In the genomic region with DNA sequence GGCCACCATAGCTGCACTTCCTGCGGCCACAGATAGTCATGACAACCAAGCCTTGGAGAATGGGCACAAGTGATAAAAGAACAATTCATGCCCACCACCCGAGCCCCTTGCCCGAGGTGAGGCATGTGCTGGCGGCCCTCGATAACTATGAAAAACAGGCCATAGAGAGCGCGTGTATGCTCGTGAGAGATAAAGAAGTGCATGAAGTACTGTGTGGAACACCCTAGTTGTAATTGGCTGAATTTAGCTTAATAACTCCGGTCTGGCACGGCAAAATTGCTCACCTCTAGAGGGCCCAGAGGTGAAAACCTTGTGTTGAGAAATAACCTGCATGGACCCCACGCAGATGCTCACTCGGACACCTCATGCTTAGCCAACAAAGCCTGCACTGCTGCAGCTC, we compare ENCODE assay signal across 14 mouse cellular contexts.
DNase-seq lines count a peak whose midpoint lies in the region; ATAC-seq and TF ChIP-seq lines count a peak whose summit lies in the region.
"Had no signal": no experiment of that assay in that cellular context is flagged by ENCODE, and none has a peak within 500 bp of the region (broad histone marks: within the 10 kb centered on the region; RNA-seq: fewer than 3 reads in every experiment).

No protein-coding gene starts in this region.

- peak; percentile 90 for ATAC-seq in liver, embryonic 12.5 days

- H3K4me3 ChIP-seq in liver, embryonic 12.5 days: peak overlapping the region; percentile 64
- H3K4me3 ChIP-seq in spleen, adult 2 months (ENCODE audit: extremely low read depth, insufficient read depth, insufficient read length): peak overlapping the region; percentile 16; the same call in 1 of the 2 replicates
- H3K4me3 ChIP-seq in embryonic facial prominence, embryonic 10.5 days: no peak overlapping the region
- H3K4me3 ChIP-seq: embryonic facial prominence, embryonic 13.5 days; forebrain, embryonic 12.5 days; heart, adult 2 months; hindbrain, embryonic 12.5 days had no signal

- 35% methylated on average over 12 of the region's 12 CpGs for WGBS in liver, embryonic 12.5 days (ENCODE audit: insufficient replicate concordance)
- 78% methylated on average over 12 of the region's 12 CpGs for WGBS in spleen, adult 2 months
- WGBS in embryonic facial prominence, embryonic 10.5 days: 89% methylated on average over 12 of the region's 12 CpGs

- DNase-seq in MEL-GATA-1-ER (ENCODE audit: extremely low read depth, low read depth): peak; percentile 42
- peak; percentile 75 for DNase-seq in c-Kit-negative CD71-positive TER-119-positive erythroid progenitor cells, embryonic 14.5 days (ENCODE audit: low read depth, low spot score)
- no peak for DNase-seq in spleen, adult 2 months (ENCODE audit: low read depth in 1 of 2, low spot score in 2 of 2)
- no peak for DNase-seq in urinary bladder, adult 2 months (ENCODE audit: low spot score)
- no peak for DNase-seq in embryo, embryonic 10 days (ENCODE audit: low spot score)
- no peak for DNase-seq in embryonic facial prominence, embryonic 10.5 days (ENCODE audit: low spot score)
- DNase-seq: cerebellum, adult 11-12 months; heart, adult 2 months; kidney, postnatal 4 days; right cerebral cortex, postnatal 4 days had no signal

- H3K9ac ChIP-seq in liver, embryonic 12.5 days: peak overlapping the region; percentile 77
- H3K9ac ChIP-seq: embryonic facial prominence, embryonic 13.5 days; forebrain, embryonic 12.5 days; hindbrain, embryonic 12.5 days had no signal

- peaks cover 19% of the 10 kb centered on the region for H3K36me3 ChIP-seq in liver, embryonic 12.5 days
- H3K36me3 ChIP-seq in spleen, adult 2 months (ENCODE audit: control insufficient read depth, insufficient read depth, low read length): peaks cover 7% of the 10 kb centered on the region
- no peaks in the 10 kb centered on the region for H3K36me3 ChIP-seq in embryonic facial prominence, embryonic 10.5 days (replicated peaks)
- H3K36me3 ChIP-seq: embryonic facial prominence, embryonic 13.5 days; forebrain, embryonic 12.5 days; hindbrain, embryonic 12.5 days had no signal

- TF ChIP-seq POLR2A in spleen, adult 2 months (IDR thresholded peaks at IDR 0.05; ENCODE audit: low read depth, low read length): no peak

- peak overlapping the region; percentile 97 for H3K27ac ChIP-seq in liver, embryonic 12.5 days
- H3K27ac ChIP-seq in spleen, adult 2 months (ENCODE audit: insufficient read depth, low read length): no peak overlapping the region; the same call in 1 of the 2 replicates
- H3K27ac ChIP-seq in embryonic facial prominence, embryonic 10.5 days (replicated peaks): no peak overlapping the region
- H3K27ac ChIP-seq: embryonic facial prominence, embryonic 13.5 days; forebrain, embryonic 12.5 days; heart, adult 2 months; hindbrain, embryonic 12.5 days had no signal

- TF ChIP-seq CTCF in spleen, adult 2 months (IDR thresholded peaks at IDR 0.05; ENCODE audit: extremely low read depth, insufficient read depth, insufficient read length, insufficient replicate concordance): no peak

- no peaks in the 10 kb centered on the region for H3K9me3 ChIP-seq in liver, embryonic 12.5 days (replicated peaks)
- no peaks in the 10 kb centered on the region for H3K9me3 ChIP-seq in embryonic facial prominence, embryonic 10.5 days
- H3K9me3 ChIP-seq: embryonic facial prominence, embryonic 13.5 days; forebrain, embryonic 12.5 days; hindbrain, embryonic 12.5 days had no signal

- H3K4me1 ChIP-seq in liver, embryonic 12.5 days: peaks cover 60% of the 10 kb centered on the region
- H3K4me1 ChIP-seq in spleen, adult 2 months (ENCODE audit: control insufficient read depth, insufficient read depth, insufficient read length): peaks cover 13% of the 10 kb centered on the region; the same call in 1 of the 2 replicates
- H3K4me1 ChIP-seq in embryonic facial prominence, embryonic 10.5 days: peaks cover 18% of the 10 kb centered on the region

- H3K27me3 ChIP-seq in liver, embryonic 12.5 days (replicated peaks): no peaks in the 10 kb centered on the region
- no peaks in the 10 kb centered on the region for H3K27me3 ChIP-seq in spleen, adult 2 months (ENCODE audit: control insufficient read depth, insufficient read depth, low read length)
- H3K27me3 ChIP-seq in embryonic facial prominence, embryonic 10.5 days (replicated peaks; ENCODE audit: low read depth, poor library complexity, severe bottlenecking): no peaks in the 10 kb centered on the region
- H3K27me3 ChIP-seq: embryonic facial prominence, embryonic 13.5 days had no signal

- H3K4me2 ChIP-seq in liver, embryonic 12.5 days: peak overlapping the region; percentile 57
- H3K4me2 ChIP-seq: embryonic facial prominence, embryonic 13.5 days; forebrain, embryonic 12.5 days; hindbrain, embryonic 12.5 days had no signal

Comparison
In these comparisons a context has a peak if more than half of its experiments do, and no peak if none do; other contexts are left out.
1. DNase-seq: peak in MEL-GATA-1-ER (single experiment) and c-Kit-negative CD71-positive TER-119-positive erythroid progenitor cells, embryonic 14.5 days (single experiment); none in spleen, adult 2 months (0 of 2), urinary bladder, adult 2 months (single experiment), embryo, embryonic 10 days (single experiment) and embryonic facial prominence, embryonic 10.5 days (single experiment).